Mouse (Mus musculus): ENCODE data around the gene Gm6034. TPM values are rescaled to one million over a fixed set of nuclear protein-coding genes. Genes with fewer than 3 reads are reported as not detected.
A peak's percentile ranks its signal among the peaks of the same experiment; 100 is the strongest.
"Not testable (repeated sequence)": the region's sequence is repeated elsewhere in the genome, so short reads cannot be mapped to it uniquely, and the experiment has no call there.

Gm6034 gene
- 0.06 TPM in 1 of 2 replicates, not detected in the other for polyA plus RNA-seq (2012; rRNA removed)

DNA sequence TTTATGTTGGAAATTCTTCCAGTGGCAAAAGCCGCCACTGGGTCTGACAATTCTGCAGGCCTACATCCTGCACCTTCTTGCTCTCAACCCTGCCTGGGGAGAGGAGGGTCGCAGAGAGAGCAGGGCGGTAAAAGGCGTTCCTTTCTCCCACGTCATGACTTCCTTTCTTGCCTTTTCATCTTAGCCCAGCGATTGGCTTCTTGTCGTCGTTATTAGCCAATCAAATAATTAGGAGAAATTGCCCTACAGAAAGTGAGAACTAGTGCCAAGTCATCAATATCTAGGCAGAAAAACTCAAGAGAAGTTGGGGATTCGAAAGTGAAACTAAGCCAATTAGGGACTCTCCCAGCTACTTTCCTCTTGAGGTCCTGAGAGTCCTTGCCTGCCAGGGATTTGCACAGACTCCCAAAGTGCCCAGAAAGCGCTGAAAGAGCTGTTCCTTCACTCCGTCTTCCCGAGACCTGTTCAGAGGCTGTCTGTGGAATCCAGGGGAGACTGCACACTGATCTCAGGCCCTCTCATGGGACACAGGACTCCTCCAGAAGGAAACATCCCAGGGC is at the start of gene Gm6034, which contains the start of gene H2-T22:
TSS of gene Gm6034 (plus strand) at position 352 of the 560 bp plus-strand sequence.
TSS of gene H2-T22 (minus strand) at position 138 of the 560 bp plus-strand sequence.
- peak; percentile 68 for DNase-seq (ENCODE audit: low read depth)

DNA sequence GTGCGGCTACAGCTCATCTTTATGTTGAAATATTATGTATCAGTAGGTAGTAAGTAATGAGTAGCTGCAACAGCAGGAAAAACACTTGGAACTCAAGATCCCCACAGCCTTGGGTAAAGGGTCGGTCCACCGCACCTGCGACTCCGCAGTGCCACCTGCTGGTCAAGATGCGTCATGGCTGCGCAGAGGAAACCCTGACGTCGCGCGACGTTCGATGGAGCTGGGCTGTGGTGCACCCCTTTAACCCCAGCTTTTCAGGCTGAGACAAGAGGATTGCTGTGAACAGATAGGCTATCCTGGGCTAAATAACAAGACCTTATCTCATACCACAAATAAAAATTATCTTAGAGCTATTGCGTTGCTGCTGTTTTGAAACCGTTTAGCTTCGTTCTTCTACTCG is 49.1 kb upstream of the Gm6034 start:
- DNase-seq (ENCODE audit: low read depth), result no peak

DNA sequence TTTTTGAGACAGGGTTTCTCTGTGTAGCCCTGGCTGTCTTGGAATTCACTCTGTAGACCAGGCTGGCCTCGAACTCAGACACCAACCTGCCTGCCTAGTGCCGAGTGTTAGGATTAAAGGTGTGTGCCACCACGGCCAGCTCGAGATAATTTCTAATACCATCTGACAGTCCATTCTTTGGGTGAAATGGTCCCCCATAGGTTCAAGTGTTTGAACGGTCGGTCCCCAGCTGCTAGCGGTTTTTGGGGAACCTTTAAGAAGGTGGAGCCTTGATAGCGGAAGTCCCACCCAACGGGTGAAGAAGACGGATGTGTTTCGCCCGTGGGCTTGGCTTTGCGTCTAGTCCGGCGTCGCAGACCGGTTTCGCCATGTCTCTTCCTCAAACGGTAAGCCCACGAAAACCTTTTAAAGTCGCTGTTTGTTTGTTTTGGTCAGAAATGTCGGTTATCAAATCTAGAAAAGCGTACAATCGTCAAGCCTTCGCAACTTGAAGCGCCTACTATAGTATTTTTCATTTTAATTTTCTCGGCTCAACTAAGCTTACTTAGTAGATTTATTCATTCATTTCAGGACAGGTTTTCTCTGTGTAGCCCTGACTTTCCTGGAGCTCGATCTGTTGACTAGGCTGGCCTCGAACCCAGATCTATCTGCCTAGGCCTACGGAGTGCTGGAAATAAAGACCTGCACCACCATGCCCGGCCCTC is 48.4 kb upstream of the Gm6034 start:
- DNase-seq (ENCODE audit: low read depth), result no peak

DNA sequence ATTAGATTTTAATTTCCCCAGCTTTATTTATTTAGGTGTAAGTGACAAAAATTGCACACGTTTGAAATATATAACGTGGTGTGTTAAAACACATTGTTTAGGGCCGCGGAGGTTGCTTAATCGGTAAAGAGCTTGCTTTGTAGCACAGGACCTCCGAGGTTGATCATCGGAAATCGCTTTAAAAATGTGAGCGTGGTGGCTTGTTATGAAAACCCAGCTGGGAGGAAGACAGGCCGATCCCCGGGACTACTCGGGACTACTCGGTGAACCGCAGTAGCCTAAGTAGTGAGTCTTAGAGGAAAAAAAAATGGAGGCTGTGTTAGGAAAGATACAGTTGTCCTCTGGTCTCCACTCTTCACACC is 47.9 kb upstream of the Gm6034 start:
- no peak for DNase-seq (ENCODE audit: low read depth)

DNA sequence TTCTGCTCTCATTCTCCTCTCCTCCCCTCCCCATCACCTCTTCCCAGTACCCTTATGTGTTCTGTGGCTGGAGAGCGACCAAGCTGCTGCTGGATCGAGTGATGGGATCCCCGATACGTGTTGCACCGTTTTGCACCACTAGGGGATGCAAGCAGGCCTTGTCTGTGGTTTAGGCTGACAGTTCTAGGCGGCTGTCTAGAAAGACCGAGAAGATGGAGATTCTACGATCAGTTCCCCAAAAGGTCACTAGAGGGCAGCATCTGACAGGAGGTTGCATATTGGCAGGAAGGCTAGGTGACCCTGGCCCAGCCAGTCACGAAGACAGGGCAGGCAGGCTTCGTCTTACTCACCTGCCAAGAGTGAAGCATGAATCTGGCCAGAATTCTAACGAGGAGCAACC is 45.8 kb upstream of the Gm6034 start:
- DNase-seq (ENCODE audit: low read depth), result peak; percentile 95

DNA sequence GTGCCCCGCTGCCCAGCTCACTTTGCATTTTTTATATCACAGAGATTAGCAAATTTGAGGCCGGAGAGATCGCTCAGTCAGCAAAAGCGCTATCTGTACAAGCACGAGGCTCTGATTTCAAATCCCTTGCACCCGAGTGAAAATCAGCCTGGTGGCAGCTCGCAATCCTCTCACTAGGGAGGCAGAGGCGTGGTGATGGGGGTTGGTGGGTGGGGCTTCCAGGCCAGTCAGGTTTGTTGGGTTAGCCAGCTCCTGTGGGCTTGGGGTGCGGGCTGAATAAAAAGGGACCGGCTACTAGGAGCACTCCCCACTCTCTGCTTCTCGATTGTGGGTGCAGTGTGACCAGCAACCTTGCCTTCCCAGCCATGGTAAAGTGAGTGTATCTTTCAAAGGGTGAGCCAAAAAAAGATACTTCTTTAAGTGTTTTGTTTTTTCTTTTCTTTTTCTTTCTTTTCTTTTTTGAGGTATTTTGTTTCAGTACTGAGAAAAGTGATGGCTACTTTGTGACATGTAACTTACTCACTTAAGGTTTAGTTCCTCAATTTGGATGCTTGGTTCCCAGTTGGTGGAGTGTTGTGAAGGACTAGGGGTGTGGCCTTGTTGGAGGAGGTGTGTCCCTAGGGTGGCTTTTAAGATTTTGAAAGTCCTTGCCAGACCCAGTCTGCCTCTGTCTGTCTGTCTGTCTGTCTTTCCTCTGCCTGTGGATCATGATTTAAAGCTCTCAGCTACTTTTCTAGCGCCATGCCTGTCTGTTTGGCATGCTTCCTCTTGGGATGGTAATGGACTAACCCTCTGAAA is 44.8 kb upstream of the Gm6034 start:
- no peak for DNase-seq (ENCODE audit: low read depth)

DNA sequence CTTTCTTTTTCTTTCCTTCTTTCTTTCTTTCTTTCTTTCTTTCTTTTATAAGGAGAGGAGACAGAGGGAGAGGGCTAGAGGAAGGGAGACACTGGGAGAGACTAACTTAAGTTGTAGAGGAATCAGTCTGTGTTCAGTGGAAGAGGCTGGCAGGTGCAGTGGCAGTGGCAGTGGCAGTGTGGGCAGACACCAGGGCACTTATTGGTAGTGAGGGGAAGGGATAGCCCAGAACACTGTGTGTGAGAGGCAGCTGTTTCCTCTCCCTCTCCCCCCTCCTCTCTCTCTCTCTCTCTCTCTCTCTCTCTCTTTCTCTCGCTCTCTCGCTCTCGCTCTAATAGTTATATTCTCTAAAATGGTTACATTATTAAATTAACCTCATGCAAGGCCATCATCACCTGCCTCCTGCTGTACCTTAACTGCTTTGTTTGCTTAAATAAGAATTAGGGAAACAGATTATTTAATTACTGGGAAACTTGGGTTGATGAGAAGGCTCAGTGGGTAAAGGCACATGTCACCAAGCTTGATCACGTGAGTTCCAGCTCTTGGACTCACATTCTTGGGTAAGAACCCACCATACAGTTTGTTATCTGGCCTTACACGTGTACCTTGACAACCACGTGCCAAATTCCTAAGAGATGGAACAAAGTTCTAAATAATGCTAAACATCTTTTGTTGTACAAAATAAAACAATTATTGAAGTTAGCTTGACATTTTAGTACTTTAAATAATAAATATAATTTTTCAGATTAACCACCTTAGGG is 44.0 kb upstream of the Gm6034 start:
- no peak for DNase-seq (ENCODE audit: low read depth)

DNA sequence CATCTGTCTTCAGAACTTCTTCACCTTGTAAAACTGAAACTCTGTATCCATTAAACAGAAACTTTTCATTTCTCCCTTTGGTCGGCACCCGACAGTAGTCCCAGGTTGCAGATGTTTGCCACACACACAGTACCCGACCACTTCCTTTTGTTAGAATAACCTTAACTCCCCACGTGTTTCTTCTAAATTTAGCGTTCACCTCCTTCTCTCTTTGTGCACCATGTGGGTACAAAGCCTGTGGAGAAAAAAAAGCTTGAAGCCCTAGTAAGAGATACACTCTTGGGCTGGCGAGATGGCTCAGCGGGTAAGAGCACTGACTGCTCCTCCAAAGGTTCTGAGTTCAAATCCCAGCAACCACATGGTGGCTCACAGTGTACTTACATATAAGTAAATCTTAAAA is 43.4 kb upstream of the Gm6034 start:
- no peak for DNase-seq (ENCODE audit: low read depth)

DNA sequence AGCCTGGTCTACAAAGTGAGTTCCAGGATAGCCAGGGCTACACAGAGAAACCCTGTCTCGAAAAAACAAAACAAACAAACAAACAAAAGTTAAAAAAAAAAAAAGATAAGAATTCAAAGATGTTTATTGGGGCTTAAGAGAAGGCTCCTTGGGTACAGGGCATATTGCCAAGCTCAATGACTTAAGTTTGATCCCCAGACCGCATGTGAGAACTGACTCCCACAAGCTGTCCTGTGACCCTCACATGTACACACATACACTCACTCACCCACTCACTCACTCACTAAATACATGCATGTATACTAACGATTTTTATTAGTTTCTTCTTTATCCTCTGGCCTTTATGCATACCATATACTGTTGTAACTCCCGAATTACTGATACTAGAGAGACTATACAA is 42.4 kb upstream of the Gm6034 start:
- DNase-seq (ENCODE audit: low read depth), result no peak

DNA sequence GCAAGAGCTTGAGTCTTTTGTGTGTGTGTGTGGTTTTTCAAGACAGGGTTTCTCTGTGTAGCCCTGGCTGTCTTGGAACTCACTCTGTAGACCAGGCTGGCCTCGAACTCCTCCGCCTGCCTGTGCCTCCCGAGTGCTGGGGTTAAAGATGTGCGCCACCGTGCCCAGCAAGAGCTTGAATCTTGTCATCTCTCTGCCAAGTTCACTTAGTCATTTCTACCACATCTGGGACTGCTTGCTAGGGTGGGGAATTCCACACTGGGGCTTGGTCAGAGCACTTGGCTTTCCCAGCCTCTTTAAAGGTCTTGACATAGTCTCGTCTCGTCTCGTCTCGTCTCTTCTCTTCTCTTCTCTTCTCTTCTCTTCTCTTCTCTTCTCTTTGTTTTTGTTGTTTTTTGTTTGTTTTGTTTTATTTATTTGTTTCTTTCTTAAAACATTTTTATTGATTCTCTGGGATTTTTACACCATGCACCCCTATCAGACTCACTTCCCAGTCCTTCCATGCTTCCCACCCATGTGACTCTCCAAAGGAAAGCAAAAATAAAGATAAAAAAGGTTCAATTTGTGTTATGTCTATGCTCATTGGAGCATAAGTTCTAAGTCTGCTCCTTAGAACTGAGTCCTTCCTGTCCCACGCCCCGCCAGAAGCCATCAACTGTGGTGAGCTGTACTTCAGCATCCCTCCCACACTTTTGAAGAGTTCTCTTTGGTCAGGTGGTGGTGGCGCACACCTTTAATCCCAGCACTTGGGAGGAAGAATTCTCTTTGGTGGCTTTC is 41.5 kb upstream of the Gm6034 start:
- no peak for DNase-seq (ENCODE audit: low read depth)

DNA sequence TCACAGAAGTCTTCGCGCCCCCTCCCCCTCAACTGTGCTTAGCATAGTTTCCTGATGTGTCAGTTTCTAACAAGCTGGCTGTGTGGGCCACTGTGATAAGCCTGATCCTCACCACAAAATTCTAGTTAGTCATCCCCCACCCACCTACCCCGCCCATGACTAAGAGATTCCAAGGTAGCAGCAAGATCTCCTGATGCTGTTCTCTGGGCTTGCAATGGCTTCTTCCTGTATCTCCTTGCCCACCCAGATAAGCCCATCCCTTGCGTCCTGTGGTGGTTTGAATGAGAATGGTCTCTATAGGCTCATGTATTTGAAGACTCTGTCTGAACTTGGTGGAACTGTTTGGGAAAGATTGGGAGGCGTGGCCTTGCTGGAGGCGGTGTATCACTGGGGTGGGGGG is 40.8 kb upstream of the Gm6034 start:
- DNase-seq (ENCODE audit: low read depth), result no peak

DNA sequence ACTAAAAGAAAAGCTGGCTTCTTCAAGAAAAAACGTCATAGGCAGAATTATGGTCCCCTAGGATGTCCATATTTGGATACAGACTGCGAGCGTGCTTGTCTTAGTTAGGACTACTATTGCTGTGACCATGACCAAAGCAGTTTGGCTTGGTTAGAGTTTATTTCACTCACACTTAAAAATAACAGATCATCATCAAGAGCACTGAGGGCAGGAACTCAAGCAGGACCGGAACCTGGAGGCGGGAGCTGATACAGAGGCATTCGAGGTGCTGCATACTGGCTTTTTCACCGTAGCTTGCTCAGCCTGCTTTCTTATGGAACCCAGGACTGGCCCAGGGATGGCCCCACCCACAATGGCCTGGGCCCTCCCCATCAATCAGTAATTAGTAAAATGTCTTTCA is 39.4 kb upstream of the Gm6034 start:
- DNase-seq (ENCODE audit: low read depth), result no peak

DNA sequence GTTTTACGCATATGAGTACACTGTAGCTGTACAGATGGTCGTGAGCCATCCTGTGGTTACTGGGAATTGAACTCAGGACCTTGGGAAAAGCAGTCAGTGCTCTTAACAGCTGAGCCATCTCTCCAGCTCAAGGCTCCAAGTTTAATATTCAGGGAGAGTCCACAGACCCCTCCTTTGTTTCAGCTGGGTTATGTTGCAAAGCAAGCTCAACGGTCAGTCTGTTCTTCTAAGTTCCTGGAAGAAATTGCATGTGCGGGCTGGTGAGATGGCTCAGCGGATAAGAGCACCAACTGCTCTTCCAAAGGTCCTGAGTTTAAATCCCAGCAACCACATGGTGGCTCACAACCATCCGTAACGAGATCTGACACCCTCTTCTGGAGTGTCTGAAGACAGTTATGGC is 38.4 kb upstream of the Gm6034 start:
- DNase-seq (ENCODE audit: low read depth), result not testable (repeated sequence)

DNA sequence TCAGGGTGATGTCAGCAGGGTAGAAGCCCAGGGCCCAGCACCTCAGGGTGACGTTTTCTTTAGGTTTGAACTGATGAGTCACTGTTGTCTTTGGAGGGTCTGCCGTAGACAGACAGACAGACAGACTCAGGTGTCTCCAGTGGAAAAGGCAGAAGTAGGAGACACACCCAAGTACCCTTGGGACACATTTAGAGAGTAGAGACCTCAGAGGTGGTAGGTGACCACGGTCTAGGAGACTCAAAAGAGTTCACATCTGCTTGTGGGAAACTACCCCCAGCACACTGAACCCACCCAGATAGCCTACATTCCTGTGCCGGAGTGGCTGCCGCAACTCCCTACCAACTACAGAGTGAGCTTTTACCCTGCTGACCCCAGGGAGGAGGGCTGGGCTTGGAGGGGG is 27.8 kb upstream of the Gm6034 start:
- DNase-seq (ENCODE audit: low read depth), result no peak

DNA sequence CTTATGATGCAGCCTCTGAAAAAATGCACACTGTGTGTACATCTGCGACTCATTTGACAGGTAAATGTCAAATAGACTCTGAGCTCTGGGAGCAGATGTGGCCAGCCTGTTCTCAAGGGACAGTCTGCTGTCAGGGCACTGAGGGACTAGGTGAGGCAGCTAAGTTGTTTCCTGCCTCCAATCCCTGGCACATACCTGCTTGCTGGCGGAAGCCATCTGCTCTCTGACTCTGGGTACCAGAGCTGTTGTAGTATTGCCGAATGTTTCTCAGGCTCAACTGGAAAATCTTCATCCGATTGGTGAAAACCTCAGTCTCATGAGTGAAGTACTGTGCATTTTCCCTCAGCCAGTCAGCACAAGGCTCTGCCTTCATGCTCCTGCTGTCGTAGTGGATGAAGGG is 25.7 kb upstream of the Gm6034 start:
- DNase-seq (ENCODE audit: low read depth), result no peak

DNA sequence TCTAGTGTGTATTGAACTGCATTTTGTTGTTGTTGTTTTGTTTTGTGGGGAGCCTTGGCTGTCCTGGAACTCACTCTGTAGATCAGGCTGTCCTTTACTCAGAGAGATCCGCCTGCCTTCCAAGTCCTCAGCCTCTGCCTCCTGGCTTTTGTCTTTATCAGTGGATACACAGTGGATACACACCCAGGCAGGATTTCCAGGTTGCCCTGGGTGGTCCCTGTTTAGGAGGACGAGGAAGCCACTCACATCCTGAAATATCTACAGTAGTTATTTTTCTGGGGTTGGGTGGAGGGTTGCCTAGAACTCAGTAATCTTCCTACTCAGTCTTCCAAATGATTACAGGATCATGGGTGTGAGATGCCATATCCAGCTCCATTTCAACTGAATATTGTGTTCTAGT is 23.8 kb upstream of the Gm6034 start:
- DNase-seq (ENCODE audit: low read depth), result no peak

DNA sequence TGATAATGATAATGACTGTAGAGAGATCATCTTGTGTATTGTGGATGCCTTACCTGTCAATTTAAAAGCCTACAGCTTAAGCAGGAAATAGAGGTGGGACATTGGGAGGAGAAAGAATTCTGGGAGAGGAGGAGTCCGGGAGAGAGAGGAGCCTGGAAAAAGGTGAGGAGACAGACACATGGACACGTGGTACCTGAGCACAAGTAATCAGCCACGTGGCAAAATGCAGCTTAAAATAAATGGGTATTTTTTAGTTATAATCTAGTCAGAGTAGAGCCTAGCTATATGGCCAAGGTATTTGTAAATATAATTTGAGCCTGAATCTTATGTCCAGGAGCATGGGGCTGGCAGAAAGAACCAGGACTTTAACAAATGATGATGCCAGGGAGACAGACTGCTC is 23.2 kb upstream of the Gm6034 start:
- no peak for DNase-seq (ENCODE audit: low read depth)

DNA sequence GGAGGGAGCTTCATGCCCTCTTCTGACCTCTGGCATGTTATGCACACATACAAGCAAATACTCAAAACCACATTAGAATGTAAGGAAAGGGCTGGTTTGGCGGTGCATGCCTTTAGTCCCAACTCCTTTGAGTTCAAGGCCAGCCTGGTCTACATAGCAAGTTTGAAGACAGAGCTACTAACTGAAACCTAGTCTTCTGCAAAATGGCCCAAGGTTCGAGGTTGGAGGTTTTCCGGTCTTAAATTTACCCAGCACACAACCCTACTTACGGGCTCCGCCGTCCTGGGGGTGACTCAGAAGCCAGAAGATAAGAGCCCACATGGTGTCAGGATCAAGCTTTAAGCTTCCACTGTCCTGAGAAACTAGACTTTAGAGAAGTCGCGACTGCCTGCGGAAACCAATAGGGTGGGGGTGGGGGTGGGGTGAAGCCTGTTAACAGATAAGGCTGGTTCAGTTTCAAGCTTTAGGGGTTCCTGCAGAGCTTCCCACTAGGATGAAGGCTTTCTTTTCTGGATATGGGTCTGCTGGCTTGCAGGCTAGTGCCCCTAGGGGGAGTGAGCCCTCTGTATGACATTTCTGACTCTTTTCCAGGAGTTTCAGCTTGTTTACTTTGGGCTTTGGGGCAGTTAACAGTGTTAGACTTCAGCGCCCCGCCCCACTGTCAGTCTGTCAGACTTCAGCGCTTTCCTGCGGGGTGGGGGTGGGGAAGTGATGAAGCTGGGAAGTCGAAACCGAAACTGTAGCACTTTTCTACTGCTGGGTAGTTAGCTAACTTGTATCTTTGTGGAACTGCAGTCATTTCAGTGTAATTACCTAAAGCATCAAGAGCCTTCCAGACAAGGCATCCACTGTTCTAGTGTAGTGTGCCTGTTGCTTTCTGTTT is 22.3 kb upstream of the Gm6034 start, which contains the start of gene H2-T24:
TSS of gene H2-T24 (minus strand) at position 370 of the 883 bp plus-strand sequence.
- no peak for DNase-seq (ENCODE audit: low read depth)

DNA sequence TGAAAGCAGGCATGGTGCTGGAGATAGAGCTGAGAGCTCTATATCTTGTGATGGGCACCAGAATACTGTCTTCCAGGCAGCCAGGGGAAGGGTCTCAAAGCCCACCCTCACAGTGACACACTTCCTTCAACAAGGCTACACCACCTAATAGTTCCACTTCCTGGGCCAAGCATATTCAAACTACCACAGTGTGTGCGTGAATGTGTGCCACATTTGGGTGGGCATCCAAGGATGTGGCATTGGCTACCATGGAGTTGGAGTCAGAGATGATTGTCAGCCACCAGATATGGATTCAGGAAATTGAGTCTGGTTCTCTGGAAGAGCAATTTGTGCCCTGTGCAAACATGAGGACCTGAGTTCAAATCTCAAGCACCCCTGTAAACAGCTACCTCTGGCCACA is 21.5 kb upstream of the Gm6034 start:
- DNase-seq (ENCODE audit: low read depth), result no peak

DNA sequence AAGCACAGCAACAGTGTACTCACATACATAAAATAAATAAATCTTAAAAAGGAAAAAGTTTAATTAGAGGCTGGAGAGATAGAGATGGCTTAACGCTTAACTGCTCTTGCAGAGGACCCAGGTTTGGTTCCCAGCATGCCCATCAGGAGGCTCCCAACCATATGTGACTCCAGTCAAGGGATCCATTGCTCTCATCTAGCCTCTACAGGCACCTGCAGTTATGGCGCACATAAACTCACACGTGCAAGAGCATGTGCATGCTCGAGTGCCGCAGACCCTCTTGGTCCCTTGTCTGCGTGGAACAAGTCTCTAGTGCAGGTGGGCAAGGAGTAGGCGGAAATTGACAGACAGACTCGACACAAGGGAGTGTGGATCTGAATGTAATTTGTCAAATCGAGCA is 20.7 kb upstream of the Gm6034 start:
- no peak for DNase-seq (ENCODE audit: low read depth)

All from gonadal fat pad, adult 2 months (tissue).